Mouse (Mus musculus): ENCODE results near the gene Apobec3.

DNA sequence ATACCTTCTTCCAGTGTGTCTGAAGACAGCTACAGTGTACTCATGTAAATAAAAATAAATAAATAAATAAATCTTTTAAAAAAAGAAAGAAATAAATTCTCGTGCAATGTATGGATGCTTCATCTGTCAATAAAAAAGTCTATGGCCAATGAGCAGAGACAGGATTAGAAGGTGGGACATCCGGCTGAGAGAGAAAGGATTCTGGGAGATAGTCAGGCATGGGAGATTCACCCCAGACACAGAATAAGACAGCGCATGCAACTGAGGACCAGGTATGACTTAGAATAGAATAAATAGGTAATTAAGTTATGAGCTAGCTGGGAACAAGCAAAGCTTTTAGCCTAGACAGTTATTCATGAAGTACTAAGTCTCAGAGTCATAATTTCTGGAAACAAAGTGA is 48.5 kb upstream of the Apobec3 start:
- TF ChIP-seq GATA1 (IDR thresholded peaks at IDR 0.05; ENCODE audit: low read length) (no peak), TAL1 (IDR thresholded peaks at IDR 0.05; ENCODE audit: low read length) (no peak)
